Mouse (Mus musculus) left cerebral cortex, postnatal 25 days (tissue): ENCODE measurements around the gene Leng9. TPM values are rescaled to one million over a fixed set of nuclear protein-coding genes. Genes with fewer than 3 reads are reported as not detected.

Experiments
- DNase-seq, 2 experiments: peaks; one replicate each; pipeline ENCODE4 v3.0.0; 2022; ENCODE audit warnings: low spot score in 2 of 2, mixed read lengths in 1 of 2
- intact Hi-C: fragments of 180-260 bp; cut with DNase I; formaldehyde crosslinking; loops from one replicate; pipeline ENCODE4 v1.15.1; 2025
- total RNA-seq, 2 experiments: library from RNA; stranded (reverse); gene quantifications; 2 replicates each; pipeline ENCODE4 v1.2.3; 2021

Leng9 gene
- total RNA-seq, 2 experiments from 2014 or later: 6.8 to 7.2 TPM

DNA sequence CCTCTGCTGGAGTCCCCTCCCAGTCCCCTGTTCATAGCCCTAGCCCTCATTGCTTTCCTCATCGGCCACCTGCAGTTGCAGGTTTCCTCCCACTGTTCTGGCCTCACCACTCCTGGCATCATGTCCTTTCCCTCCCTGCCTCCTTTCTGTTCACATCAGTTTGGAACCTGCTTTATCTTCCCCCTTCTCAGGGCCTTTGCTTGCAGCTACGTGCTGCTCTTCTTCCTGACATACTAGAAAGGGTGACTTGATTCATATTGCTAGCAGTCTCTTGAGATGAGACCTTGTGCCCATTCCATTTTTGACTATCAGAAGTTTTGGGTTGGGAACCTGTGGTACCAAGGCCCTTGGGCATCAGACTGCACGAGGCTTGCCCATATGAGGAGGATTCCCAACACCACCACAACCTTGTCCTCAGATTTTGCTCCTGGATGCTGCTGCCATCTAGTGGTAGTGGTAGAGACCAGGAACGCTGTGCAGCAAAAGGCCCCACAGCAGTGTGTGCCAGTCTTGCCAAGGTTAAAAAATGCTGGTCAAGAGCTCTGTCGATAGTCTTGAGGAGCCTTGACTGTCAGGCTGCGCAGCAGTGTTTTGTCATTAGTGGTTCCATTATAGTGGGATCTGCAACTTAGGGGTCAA lies 4.5 kb downstream of the Leng9 start:
- intact Hi-C loops: loop anchor here (5.0 kb wide), 3 partner anchors 118 to 453 kb away; partner anchors contain the start of genes Mboat7 and Tsen34
- peak; percentile 62 to 70 for DNase-seq

DNA sequence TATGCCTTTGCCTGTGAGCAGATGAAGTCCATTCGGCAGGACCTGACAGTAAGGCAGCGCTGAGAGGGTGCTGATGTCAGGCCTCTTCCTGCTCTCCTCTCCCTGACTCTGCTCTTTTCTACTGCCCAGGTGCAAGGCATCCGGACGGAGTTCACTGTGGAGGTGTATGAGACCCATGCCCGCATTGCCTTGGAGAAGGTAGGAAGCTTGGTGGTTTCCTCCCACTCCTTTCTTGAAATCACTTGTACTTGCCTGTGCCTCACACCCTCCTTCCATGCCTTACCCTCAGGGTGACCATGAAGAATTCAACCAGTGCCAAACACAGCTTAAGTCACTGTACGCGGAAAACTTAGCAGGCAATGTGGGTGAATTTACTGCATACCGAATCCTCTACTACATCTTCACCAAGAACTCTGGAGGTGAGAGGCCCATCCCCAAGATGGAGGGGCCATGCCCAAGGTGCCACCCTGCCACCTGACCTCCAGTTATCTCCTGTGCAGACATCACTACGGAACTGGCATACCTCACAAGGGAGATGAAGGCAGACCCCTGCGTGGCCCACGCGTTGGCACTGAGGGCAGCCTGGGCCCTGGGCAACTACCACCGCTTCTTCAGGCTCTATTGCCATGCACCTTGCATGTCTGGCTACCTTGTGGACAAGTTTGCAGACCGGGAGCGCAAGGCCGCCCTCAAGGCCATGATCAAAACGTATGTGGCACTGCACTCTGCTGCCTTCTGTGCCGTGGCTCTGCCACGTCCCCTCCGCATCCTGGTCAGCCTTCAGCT lies 5.2 kb downstream of the Leng9 start:
- intact Hi-C loops: loop anchor here (5.0 kb wide), 3 partner anchors 118 to 453 kb away; partner anchors contain the start of genes Mboat7 and Tsen34
- peak; percentile 5 for DNase-seq

DNA sequence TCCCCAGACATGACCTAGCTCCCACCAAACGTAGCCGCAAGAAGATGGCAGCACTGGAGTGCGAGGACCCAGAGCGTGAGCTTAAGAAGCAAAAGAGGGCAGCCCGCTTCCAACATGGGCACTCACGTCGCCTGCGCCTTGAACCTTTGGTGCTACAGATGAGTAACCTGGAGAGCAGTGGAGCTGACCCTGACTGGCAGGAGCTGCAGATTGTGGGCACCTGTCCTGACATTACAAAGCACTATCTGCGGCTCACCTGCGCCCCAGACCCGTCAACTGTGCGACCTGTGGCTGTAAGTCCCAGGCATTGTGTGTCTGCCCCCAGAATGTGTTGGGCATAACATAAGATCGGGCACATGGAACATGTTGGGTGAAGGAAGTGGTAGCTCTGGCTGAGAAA lies 6.1 kb downstream of the Leng9 start:
- intact Hi-C loops: no loop called here

DNA sequence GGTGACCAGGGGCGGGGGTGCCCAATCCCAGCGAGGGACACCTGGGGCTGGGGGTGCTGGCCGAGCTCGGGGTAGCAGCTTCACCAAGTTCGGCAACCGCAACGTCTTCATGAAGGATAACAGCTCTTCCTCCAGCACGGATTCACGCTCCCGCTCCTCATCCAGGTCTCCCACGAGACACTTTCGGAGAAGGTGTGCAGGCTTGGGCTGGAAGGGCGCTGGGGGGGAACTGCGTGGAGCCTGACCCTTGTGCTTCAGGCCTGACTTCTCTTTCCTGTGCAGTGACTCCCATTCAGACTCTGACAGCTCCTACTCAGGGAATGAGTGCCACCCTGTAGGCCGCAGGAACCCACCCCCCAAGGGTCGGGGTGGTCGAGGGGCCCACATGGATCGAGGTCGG lies 6.7 kb downstream of the Leng9 start:
- intact Hi-C loops: no loop called here
- peak in 1 of 2 experiments; percentile 1 for DNase-seq

More for the DNA sequence above, 6.1 kb downstream of the Leng9 start:
- peak; percentile 1 to 2 for DNase-seq

DNA sequence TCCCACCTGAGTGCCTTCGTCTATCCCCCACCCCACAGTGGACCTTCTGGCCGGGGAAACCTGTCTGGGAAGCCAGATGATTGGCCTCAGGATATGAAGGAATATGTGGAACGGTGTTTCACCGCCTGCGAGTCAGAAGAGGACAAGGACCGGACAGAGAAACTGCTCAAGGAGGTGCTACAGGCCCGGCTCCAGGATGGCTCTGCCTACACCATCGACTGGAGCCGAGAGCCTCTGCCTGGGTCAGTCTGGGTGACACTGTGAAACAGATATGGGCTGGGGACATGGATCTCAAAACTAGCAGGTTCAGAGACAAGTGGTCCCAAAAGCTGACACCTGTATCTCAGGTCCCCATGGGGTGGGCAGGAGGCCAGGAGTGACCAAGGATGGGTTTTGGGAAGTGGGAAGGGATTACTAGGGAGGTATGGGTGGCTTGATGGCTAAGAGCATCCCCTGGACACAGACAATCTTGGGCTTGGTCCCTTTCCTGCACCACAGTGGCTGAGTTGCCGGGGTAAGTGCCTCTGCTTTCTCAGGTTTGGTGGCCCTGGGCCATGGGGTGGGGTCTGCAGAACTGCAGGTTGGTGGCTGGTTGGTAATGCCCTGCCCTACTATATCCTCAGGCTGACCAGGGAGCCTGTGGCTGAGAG lies 7.3 kb downstream of the Leng9 start:
- peak in 1 of 2 experiments; percentile 2 for DNase-seq
- intact Hi-C loops: no loop called here

DNA sequence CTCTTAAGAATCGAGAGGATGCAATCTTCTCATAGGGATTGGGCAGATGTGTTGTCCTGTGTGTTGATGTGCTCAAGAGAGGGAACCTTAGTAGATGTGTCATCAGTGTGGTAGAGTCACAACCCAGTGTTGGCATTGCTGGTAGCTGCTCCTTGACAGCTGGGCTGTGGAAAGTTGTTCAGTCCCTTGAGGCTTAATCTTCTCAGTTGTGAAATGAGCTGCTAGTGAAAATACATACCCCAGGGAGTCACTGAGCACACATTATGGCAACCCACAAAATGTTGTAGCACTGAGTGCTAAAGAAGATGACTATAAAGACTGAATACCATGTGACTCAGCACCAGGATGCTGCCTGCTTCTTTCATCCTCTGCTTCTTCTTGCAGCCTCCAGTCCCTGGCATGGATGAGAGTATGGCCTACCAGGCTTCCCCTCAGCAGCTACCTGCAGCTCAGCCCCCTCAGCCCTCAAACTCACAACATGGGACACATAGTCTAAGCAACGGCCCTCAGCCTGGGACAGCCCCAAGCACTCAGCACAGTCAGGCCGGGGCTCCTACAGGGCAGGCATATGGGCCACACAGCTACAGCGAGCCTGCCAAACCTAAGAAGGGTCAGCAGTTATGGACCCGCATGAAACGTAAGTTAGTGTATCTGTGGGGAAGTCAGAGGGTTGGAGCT lies 8.4 kb downstream of the Leng9 start:
- intact Hi-C loops: no loop called here
- peak in 1 of 2 experiments; percentile 0 for DNase-seq

DNA sequence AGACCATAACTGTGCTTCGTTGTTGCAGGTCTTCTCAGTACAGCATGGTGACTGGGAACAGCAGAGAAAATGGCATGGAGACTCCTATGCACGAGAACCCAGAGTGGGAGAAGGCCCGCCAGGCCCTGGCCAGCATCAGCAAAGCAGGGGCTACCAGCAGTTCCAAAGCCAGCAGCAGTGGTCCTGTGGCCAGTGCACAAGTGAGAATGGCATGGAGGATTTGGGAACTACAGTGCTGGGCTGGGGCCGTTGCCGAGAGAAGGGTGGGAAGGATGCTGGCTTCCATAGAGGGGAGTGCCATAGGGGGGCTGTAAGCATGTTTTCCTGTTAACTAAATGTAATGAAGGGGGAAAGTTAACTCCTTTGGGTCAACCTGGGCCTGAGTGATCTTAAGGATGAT lies 10.8 kb downstream of the Leng9 start:
- intact Hi-C loops: loop anchor here (10.0 kb wide), 1 partner anchor 925 kb away; the partner anchor contains the start of gene U2af2
- DNase-seq: peak in 1 of 2 experiments; percentile 0

DNA sequence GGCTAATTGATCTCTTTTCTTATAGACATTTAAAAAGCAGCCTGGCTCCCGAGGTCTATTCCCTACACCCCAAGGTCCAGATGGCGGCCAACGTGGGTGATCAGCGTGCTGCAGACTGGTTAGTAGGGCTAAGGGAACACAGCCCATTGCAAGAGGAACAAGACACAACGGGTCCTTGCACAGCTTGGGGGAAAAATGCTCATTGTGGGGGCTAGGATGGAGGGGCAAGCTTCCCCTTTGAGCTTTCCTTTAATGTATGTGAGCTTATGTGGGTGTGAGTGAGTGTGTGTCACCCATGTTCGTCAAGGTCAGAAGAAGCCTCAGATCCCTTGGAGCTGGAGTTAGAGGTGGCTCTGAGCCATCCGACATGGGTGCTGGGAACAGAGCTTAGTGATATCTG lies 11.5 kb downstream of the Leng9 start:
- DNase-seq: peak in 1 of 2 experiments; percentile 1
- intact Hi-C loops: loop anchor here (10.0 kb wide), 1 partner anchor 926 kb away; the partner anchor contains the start of gene U2af2

DNA sequence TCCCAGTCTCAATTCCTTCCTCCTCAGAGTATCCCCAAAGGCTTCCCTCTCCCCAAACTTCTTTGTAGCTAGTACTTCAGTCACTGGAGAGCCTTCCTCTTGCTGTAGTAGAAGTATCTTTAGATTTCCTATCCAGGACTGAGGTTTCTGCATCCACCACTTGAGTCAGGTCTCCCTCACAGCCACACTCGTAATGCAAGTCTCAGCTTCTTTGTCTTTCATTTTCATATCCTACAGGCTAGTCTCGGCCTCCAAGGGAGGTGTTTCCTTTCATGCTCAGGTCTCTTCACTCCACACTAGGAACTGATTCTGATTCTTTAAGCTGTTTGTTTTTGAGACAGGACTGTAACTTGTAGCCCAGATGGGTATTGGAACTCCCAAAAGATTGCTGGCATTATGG lies 12.0 kb downstream of the Leng9 start:
- no peak for DNase-seq
- intact Hi-C loops: loop anchor here (10.0 kb wide), 1 partner anchor 927 kb away; the partner anchor contains the start of gene U2af2

DNA sequence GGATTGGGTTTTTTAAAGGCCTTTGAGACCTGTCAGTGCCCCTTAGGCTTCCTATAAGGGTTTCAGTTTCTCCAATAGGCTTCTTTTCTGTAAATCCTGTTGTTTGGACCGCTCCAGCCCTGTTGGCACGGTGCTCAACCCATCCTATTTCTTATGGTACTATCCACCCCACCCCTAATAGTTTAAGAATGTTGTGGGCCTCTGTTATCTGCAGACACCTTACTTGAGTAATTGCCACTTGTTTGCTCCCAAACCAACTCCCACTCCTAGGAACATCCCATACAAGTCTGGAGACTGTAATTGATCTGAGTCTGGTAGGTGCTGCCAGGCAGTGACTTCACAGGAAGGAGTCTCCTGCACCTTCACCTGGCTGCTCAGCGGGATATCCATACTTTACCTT lies 12.4 kb downstream of the Leng9 start:
- DNase-seq: peak in 1 of 2 experiments; percentile 3
- intact Hi-C loops: loop anchor here (10.0 kb wide), 1 partner anchor 927 kb away; the partner anchor contains the start of gene U2af2

DNA sequence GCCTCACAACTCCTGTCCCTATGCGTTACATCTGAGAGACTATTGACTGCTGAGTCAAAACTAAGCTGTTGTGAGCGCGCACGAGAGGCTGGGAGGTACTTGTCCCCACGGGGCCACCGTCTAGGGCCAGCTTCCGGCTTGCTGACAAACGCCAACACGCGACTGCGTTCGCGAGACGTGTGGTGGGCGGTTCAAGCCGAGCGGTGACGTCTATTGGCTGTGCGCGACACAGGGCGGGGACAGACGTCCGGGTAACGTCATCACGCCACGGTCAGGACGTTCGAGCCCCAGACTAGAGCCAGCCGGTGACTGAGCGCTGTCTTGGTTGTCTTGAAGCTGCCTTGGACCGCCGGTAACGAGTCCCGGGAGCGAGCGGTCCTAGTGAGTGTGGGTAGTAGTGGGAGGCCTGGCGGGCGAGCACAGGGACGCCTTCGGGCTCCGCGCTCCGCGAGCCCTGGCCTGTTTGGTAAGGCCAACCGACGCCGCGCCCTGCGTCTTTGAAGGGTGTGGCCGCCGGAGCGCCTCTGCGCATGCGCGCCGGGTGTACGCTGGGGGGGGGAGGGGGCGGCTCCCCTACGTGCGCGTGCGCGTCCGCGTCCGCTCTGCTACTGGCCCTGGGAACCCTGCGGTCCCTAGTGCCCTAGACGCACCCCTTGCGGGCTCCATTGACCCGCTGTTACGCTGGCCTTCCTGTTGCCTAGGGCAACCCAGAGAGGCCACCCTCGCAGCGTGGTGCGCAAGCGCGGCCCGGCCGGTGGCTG lies 13.2 kb downstream of the Leng9 start, which contains the start of gene Leng8:
TSS of gene Leng8 (plus strand) at position 269 of the 761 bp plus-strand sequence.
- intact Hi-C loops: loop anchor here (10.0 kb wide), 1 partner anchor 928 kb away; the partner anchor contains the start of gene U2af2
- DNase-seq: peak; percentile 100

DNA sequence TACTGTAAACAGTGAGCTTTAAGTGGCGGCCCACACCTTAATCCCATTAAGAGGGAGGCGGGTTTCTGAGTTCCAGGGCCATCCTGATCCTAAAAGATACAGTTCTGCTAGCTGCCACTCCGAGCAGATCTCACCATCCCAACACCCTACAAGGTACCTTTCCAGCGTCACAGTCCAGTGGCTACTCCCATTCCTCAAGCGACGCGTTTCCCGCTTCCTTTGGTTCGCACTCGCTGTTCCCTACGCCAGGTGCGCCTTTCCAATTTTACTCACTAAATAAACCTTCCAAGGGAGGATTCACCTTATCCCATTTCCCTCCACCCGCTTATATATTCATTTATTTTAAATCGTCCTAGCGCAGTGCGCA lies 13.8 kb downstream of the Leng9 start:
- DNase-seq: no peak
- intact Hi-C loops: loop anchor here (10.0 kb wide), 1 partner anchor 928 kb away; the partner anchor contains the start of gene U2af2

DNA sequence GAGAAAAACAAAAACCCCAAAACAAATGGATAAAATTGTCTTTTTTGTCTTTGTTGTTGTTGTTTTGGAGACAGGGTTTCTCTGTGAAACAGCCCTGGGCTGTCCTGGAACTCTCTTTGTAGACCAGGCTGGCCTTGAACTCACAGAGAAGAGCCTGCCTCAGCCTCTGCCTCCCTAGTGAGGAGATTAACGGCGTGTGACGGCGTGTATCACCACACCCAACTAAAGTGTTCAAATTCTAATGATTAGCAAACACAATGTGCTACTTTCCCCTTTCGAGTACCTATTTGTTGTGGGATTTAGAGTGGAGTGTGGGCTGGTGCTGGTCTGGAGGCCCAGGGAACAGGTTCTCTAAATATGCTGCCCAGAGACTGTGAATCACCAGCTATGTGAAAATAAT lies 15.3 kb downstream of the Leng9 start:
- DNase-seq: peak in 1 of 2 experiments; percentile 2
- intact Hi-C loops: loop anchor here (5.0 to 10.0 kb wide), 2 partner anchors 108 to 930 kb away; partner anchors contain the start of gene U2af2

DNA sequence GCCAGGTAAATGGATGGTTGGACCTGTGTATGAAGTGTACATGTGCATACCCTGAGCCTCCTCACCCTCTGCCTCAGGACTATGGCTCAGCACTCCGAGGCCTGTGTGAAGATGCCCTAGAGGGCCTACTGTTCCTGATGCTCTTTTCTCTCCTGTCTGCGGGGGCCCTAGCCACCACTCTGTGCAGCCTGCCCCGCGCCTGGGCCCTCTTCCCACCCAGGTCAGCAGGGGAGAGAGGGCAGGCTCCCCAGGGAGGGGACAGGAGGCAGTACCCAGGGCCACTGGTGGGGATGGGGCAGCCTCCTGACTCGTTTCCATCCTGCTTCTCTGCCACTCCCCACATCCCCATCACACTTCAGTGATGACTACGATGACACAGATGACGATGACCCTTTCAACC lies 17.2 kb downstream of the Leng9 start:
- DNase-seq: no peak
- intact Hi-C loops: loop anchor here (5.0 to 10.0 kb wide), 2 partner anchors 106 to 932 kb away; partner anchors contain the start of gene U2af2

DNA sequence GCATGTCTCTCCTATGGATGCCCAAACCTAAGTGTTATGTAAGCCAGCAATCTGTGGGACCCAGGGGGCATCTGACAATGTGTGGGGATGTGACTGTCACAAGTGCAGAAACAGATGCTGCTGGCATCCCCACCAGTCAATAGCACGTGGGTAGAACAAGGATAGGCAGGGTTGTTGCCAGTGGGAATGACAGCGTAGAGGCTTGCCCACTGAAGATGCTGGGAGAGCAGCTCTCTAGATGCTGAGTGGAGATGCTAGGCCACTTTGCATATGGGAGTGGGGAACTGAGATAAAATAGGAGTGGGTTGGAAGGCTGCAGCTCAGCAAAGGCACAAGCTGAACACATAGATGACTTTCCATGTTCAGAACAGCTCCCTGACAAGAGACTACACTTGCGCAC lies 17.6 kb downstream of the Leng9 start:
- peak in 1 of 2 experiments; percentile 89 for DNase-seq
- intact Hi-C loops: loop anchor here (5.0 to 10.0 kb wide), 2 partner anchors 105 to 932 kb away; partner anchors contain the start of gene U2af2

DNA sequence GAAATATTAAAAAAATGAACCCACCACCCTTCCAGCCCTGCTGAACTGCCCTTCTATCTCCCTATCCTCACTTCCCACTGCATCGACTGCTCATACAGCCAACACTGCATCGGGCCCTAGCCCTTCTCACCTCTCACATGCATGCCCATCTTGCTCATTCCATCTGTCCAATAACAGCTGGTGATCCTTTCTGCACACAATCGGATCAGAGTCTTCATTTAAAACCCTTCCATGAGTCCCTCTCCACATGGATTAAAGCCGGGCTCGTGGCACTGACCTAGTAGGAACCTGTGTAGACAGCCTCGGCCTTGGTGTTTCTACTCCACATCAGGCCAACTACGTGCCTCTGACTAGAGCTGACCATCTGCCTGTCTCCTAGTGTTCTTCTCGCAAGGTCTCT lies 18.2 kb downstream of the Leng9 start:
- no peak for DNase-seq
- intact Hi-C loops: loop anchor here (5.0 to 10.0 kb wide), 2 partner anchors 105 to 933 kb away; partner anchors contain the start of gene U2af2

DNA sequence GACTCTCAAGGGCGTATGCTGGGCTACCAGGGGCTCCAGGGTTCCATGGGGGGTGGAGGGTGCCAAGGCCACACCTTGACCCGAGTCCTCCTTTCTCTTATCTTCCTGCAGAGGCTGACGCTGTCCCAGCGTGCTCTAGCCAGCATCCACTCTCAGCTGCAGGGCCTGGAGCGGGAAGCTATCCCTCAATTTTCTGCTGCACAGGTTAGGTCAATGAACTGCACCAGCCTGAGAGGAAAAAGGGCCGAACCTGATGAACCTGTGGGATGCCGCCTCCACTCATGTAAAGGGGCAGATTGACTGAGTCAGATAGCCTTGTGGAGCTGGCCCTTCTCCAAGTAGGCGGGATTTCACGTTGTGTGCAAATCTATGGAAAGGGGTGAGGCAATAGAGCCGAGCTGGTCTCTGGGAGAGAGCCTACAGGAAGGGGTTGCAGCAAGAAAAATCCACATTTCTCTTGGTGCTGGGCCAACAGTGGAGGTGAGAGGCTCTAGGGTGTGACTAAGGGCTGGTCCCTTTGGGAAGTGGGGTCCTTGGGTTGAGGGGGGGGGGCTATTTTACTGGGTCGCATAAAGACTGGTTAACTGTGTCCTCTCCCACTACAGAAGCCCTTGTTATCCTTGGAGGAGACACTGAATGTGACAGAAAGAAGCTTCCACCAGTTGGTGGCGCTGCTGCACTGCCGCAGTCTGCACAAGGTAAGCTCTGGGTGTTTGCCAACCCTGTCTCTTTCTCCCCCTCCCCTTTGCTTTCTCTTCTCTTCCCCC lies 19.3 kb downstream of the Leng9 start:
- peak; percentile 86 to 88 for DNase-seq
- intact Hi-C loops: loop anchor here (5.0 to 10.0 kb wide), 2 partner anchors 104 to 934 kb away; partner anchors contain the start of gene U2af2
